Mouse (Mus musculus) E14TG2a.4 (cell line): ENCODE results near the gene Olfm4.

Source experiments
- H3K27me3 ChIP-seq: 2 replicates; pipeline ENCODE4 v1.6.1; 2014; ENCODE audit warnings: low read length, control low read depth; ENCODE audit not compliant: insufficient read depth
- H3K36me3 ChIP-seq: 2 replicates; pipeline ENCODE4 v1.6.1; 2014; ENCODE audit warnings: low read length, control low read depth; ENCODE audit not compliant: insufficient read depth
- H3K4me1 ChIP-seq: replicated peaks from 2 replicates; pipeline ENCODE4 v1.6.1; 2014; ENCODE audit warnings: low read depth, low read length, control low read depth
- H3K4me3 ChIP-seq: replicated peaks from 2 replicates; pipeline ENCODE4 v1.5.1; 2014; ENCODE audit warnings: mild to moderate bottlenecking, low read length
- H3K9me3 ChIP-seq: 2 replicates; pipeline ENCODE4 v1.6.1; 2014; ENCODE audit warnings: low read length, control low read depth
- CTCF ChIP-seq: conservative IDR thresholded peaks from 2 replicates; pipeline ENCODE4 v1.5.1; 2014; ENCODE audit warnings: low read length
- NANOG ChIP-seq: IDR thresholded peaks from 2 replicates; pipeline ENCODE4 v1.6.1; 2014; ENCODE audit warnings: borderline replicate concordance, low read length, mixed read lengths
- POU5F1 ChIP-seq: IDR thresholded peaks from 2 replicates; pipeline ENCODE4 v1.6.1; 2014; ENCODE audit warnings: low read length, borderline replicate concordance

Olfm4 gene

GRCm38 (mm10) chr14:80055725-80056124, 71.8 kb downstream of the Olfm4 start:
- no peak for TF ChIP-seq CTCF
- no peak for TF ChIP-seq POU5F1
- no peak for TF ChIP-seq NANOG
- H3K4me3 ChIP-seq = no peak overlapping the region
- no peaks in the 10 kb centered on the region for H3K36me3 ChIP-seq
- peaks cover 2% of the 10 kb centered on the region; the same call in 1 of the 2 replicates for H3K27me3 ChIP-seq
- H3K9me3 ChIP-seq = peaks cover 37% of the 10 kb centered on the region
- peaks cover 13% of the 10 kb centered on the region for H3K4me1 ChIP-seq

GRCm38 (mm10) chr14:80061686-80062085, 77.8 kb downstream of the Olfm4 start:
- H3K9me3 ChIP-seq = no peaks in the 10 kb centered on the region
- H3K36me3 ChIP-seq = no peaks in the 10 kb centered on the region
- TF ChIP-seq NANOG (no peak), CTCF (no peak), POU5F1 (no peak)
- H3K27me3 ChIP-seq = peaks cover 2% of the 10 kb centered on the region; the same call in 1 of the 2 replicates
- H3K4me3 ChIP-seq = no peak overlapping the region
- H3K4me1 ChIP-seq = no peaks in the 10 kb centered on the region

GRCm38 (mm10) chr14:80062896-80063295, 79.0 kb downstream of the Olfm4 start:
- peaks cover 2% of the 10 kb centered on the region; the same call in 1 of the 2 replicates for H3K27me3 ChIP-seq
- no peaks in the 10 kb centered on the region for H3K36me3 ChIP-seq
- TF ChIP-seq CTCF = no peak
- no peak for TF ChIP-seq POU5F1
- TF ChIP-seq NANOG = no peak
- no peaks in the 10 kb centered on the region for H3K9me3 ChIP-seq
- no peak overlapping the region for H3K4me3 ChIP-seq
- H3K4me1 ChIP-seq = no peaks in the 10 kb centered on the region

GRCm38 (mm10) chr14:80070580-80070979, 86.7 kb downstream of the Olfm4 start:
- no peak overlapping the region for H3K4me3 ChIP-seq
- H3K27me3 ChIP-seq = no peaks in the 10 kb centered on the region
- no peak for TF ChIP-seq POU5F1
- no peak for TF ChIP-seq NANOG
- TF ChIP-seq CTCF = no peak
- no peaks in the 10 kb centered on the region for H3K36me3 ChIP-seq
- H3K9me3 ChIP-seq = no peaks in the 10 kb centered on the region
- no peaks in the 10 kb centered on the region for H3K4me1 ChIP-seq
